Mouse (Mus musculus) urinary bladder, adult 2 months (tissue): ENCODE data around the gene Stk36. TPM values are rescaled to one million over a fixed set of nuclear protein-coding genes. Genes with fewer than 3 reads are reported as not detected.

Experiments used
- DNase-seq: peaks from one replicate; pipeline ENCODE4 v3.0.0; 2022; ENCODE audit warnings: low spot score
- polyA plus RNA-seq: library from polyadenylated mRNA; depleted of rRNA; stranded (reverse); fragments of >200 nt; gene quantifications from 2 replicates; pipeline ENCODE4 v1.2.3, GENCODE M21; 2012; rRNA removed

The Stk36 gene
- polyA plus RNA-seq = 1.8 and 2.1 TPM in 2 replicates

DNA sequence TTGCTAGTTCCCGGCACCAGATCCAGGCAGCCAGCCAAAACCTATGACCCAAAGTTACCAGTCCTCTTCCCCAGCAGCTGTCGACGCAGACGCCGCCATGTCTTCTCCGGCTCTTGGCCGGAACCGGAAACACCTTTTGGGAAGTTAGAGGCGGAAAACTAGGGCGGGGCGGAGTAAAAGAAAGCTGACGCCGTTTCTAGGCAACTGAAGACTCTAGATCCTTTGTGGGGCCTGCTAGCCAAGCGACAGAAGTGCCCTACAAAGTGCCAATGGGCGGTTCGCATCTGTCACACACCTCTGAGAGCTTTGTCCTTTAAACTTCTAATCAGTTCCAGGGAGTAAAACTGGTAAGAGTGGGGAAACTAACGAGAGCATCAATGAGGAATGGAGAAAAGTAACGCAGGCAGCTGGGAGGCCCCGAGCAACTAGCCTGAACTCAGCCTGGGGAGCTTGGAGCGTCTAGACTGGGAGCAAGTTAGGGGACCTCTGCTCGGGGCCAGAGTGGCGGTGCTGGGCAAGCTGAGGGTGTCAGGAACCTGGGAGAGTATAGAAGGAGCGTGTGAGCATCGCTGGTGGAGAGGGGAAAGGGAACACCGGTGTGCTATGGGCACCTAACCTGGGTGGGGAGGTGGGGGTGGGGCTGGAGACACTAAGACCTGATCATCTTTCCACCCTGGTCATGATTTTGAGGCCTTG lies at the start of gene Stk36, which contains the start of gene Rnf25:
Gene Stk36 (plus strand): TSS at position 179 of the 696 bp plus-strand sequence.
Gene Rnf25 (minus strand): TSS at position 131 of the 696 bp plus-strand sequence.
- DNase-seq = peak; percentile 67

DNA sequence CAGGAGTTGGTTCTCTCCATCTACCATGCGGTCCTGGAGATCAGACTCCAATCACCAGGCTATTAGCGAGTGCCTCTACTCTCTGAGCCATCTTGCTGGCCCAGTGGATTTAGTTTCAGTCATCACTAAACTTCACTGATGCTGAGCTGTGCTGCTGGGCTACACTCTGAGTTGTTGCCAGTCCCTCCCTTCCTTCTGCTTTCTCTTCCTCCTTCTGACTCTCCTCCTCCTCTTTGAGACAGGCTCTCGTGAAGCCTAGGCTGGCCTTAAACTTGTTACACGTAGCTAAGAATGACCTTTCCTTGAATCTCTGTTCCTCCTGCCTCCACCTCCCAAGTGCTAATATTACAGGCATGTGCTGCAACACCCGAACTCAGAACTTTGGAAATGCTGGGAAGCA lies 42.2 kb upstream of the Stk36 start:
- DNase-seq = no peak

DNA sequence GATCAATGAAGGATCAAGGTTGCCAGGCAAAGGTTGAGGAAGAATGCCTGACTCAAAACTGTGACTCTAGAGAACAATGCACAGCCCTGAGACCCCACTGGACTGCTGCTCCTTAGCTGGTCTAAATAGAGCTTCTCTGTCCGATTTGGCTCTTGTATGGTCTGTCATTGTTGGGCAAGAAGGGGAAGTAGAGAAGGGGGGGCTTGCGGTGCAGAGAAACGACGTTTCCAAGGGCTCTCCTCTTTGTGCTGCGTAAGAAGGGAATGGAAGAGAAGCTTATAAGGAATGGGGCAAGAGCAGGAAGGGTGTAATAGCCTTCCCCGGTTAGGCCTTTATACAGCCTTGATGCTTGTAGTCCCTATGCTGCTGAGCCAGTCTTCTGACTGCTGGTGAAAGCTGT lies 35.4 kb upstream of the Stk36 start:
- no peak for DNase-seq

DNA sequence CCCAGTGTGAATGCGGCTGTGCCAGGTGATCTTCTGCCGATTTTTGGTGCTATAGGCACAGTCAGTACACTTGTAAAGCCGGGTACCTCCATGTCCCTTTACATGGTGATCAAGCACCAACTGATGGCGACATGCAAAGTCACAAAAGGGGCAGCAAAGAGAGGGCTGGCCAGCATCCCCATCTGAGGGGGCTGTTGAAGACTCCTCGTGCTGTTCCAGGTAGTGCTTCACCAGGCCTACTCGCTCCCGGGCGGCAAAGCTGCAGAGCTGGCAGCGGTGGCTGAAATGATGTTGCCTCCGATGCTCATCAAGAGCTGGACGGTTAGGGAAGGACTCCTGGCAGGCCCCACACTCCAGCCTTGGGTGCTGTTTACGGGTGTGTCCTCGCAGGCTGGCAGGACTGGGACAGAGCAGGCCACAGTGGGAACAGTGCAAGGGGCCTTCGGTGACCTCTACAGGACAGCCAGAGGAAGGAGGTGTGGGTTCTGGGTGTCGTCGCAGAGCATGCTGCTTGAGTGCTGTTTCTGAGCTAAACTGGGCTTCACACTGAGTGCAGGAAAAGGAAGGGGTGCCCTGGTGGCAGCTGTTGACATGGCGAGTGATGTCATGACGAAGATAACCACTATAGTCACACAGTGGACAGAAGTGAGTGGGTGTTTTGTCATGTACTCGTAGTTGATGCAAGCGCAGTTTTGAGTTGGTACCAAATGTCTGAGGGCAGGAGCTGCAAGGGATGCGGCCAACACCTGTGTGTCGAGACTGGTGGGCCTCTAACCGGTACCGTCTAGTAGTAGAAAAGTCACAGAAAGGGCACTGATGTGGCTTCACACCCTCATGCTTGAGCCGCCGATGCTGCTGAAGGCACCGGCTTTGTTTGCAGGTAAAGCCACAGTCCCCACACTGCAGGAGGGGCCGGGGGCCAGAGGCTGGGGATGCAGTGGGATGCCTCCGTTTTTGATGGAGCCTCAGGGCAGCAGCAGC lies 31.2 kb upstream of the Stk36 start:
- no peak for DNase-seq

DNA sequence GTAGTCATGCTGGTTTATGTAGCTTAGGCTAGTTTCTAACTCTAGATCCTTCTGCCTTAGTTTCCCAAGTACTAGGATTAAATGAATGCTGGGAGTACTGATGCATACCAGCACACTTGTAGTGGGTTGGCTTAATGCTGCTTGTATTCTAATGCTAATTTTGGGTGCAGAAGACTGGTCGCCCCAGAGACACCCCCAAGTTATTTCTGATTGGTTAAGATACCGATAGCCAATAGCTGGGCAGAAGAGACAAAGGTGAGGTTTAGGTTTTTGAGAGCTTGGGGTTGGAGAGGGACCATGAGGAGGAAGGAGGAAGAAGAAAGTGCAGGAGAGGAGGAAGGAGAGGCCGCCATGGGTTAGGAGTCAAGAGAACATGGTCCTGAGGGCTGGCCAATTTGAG lies 18.6 kb upstream of the Stk36 start:
- no peak for DNase-seq

DNA sequence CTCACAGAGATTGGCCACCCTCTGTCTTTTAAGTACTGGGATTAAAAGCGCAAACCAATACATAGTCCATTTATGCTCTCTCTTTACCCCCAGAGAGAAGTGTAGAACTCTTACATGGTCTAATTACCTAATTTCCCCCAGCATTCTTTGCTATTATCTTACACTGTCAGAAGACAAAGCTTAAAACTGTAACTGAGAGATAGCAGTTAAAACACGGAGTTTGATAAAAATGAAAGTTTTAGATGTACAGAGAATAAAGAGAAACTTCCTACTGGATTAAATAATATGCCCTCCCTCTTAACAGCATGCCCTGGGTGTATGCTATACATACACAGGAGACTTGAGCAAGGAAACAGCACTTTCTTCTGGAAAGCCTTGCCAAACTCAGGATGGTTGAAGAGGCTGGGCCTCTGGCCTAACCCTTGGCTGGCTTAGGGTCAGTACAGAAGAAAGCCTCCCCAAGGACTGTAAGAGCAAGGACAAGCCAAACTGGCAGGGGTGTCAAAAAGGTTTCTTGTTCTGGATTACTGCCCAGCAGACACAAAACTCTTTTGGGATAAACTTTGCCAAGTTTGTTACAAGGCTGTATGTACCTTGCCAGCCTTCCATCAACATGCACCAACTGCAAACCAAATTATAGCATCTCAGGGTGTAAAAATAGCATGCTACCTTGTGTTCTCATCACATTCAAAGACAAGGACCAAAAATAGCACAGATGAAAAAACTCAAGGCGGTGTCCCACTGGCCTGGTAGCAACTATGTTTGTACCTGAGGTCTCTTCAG lies 16.4 kb upstream of the Stk36 start:
- no peak for DNase-seq

DNA sequence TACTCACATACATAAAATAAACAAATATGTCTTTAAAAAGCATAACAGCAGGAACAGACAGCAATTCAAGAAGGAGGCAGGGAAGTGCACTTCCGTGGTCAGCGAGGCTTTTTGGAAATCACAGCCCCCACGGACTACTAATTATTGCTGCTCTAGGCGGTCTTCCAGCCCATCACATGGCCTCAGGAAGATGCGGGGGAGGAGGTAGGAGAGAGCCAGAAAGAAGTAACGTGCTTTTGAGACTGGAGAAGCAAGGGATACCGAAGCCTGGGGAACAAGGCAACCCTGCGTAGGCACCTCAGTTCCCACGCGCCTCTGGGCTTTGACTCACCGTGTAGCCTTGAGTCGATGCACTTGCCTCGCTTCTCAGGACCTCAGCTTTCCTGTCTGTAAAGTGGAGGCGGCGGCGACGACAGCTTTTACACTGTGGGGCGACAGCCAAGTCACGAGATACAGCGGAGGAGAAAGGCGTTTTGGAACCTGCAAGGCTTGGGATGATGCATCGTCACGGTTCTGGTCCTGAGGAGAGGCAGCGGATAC lies 13.9 kb upstream of the Stk36 start:
- DNase-seq = no peak

DNA sequence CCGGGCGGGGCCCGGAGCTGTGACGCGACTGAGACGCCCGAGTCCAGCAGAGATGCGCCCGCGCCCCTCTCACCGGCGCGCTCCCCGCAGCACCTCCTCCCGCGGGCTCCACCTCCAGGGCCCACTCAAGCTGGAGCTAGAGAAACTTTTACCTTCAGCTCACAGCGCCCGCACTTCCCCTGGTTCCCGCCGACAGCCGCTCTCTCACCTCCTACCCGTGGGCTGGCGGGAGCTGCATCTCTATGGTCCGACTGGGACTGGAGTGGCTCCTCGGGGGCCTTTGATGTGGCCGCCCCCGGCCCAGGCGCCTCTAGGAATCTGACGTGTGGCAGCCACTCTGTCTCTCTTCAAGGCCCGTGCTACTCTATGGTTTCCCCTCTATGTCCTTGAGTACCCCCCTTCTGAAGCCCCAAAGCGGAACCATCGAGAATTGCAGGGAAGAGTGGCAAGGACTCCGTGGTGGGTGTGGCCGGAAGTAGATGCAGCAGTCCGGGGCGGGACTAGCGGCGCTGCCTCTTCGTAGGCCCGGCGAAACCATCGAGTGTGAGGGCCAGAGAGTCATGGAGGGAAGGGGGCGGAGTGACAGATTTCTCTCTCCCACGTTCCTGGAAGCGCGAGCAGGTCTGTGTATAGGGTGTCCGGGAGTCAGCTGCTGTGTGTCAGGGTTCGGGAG lies 13.3 kb upstream of the Stk36 start, which contains the start of the genes Zfp142 and Bcs1l:
Gene Zfp142 (minus strand): TSS at position 474 of the 673 bp plus-strand sequence.
Gene Bcs1l (plus strand): TSS at position 517 of the 673 bp plus-strand sequence.
- peak; percentile 87 for DNase-seq

DNA sequence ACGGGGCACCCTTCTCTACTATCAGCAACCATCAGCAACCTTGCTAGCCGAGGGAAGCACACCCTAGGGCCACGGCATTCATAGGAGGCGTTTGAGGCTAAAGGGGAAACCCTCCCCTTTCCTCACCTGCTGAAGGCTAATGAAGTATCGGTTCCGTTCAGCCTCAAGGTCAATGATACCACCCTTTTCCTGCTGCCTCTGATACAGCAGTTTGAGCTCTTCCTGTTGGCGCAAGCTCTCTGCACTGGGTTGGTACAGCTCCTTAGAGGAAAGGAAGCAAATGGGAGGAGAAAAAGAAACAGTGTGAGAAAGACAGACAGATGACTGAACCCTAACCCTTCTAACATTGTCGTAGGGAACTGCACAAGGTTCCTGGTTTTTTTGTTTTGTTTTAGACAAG lies 6.8 kb upstream of the Stk36 start:
- DNase-seq = no peak

DNA sequence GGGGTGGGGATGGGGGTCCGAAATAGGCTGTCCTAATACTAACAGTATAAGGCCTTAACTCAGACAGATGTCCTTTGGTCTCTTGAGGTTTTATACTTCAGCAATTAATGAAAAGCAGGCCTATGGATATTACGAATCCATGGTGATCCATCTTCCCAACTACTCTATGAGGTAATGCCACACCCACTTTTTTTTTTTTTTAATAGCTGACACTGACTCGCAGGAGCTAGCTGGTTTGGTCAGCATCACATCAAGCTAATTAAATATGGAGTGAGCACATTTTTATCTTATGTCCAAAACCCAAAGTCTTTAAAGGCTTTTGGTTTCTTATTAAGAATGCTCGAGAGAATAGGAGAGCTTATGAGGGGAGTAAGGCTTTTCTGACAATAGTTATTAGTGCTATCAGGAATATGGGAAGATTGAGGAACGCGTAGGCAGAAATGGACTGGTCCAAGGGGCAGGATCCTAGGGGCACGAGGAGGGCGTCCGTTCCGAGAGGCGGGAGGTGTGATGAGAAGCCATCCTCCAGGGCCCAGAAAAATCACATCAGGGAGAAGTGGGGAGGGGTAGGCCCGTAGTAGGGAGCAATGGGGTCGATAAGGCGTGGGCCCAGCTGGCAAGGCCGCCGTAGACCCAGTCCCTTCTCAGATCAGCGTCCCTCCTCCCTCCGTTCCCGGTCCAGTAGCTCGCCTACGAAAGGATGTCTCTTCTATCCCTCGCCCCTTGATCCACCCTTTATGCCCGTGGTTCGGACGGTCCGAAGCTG lies 561 bp upstream of the Stk36 start:
- DNase-seq = no peak

DNA sequence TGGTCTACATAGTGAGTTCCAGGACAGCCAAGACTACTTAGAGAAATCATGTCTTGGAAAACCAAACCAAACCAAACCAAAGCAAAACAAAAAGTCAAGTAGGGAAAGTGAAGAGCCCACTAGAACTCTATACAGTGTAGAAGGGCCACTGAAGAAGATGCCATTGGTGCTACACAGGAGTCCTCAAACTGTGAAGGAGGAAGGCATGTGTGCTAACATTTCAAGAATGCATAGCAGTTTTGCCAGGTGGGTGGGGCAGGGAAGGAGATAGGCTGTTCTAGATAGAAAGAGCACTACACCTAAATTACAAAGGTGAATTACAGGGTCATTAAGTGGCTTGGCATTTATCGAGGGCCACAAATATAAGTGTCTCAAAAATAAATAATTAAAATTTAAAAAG lies 22.9 kb downstream of the Stk36 start:
- no peak for DNase-seq

DNA sequence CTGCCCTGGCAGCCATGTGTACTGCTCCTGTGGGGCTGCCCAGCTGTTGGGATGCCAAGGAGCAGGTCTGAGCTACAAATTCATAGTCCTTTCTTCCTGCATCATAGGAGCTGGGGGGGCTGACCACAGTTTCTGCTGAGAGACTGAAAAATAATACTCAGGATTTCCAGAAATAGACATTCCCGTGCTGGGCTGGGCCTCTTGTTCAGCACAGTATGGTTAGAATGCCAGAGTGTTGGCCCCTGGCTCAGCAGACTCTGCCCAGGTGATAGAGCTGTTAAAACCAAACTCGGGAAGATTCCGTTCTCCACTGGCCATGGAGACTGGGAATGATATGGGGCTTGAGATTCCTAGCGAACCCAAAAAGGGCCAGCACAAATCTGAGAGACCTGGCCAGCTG lies 24.8 kb downstream of the Stk36 start:
- no peak for DNase-seq

DNA sequence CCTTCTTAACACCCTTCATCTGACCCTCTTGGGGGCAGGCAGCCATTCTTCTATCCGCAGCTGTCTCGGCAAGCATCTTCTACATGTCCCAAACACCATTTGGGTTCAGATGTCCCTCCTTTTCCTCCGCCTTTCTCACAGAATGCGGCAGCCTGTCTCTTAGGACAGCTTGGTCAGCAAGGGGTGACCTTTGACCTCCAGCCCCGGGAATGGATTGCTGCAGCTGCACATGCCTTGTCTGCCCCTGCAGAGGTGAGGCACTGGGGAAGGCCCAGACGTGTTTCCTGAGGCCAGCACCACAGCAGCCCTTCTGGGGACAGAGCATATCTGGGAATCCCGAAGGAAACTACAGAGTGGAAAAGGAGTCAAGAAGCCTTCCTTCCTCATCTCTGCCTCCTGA lies 26.8 kb downstream of the Stk36 start:
- no peak for DNase-seq

DNA sequence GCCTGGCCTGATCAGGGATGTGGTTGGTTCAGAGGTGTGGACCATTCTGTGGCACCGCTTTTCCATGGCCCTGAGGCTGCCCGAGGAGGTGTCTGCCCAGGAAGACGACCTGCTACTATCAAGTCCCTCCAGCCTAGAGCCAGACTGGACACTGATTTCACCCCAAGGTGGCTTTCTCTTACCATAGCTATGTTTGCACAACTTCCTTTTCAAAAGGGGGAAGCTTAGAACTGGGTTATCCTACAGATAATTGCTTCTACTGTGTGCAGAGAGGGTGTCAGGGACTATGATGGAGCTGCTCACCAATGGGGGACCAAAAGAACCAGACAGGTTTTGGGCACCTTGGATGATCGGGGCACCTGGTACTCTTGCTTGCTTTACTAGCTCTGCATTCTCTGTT lies 31.5 kb downstream of the Stk36 start:
- no peak for DNase-seq

DNA sequence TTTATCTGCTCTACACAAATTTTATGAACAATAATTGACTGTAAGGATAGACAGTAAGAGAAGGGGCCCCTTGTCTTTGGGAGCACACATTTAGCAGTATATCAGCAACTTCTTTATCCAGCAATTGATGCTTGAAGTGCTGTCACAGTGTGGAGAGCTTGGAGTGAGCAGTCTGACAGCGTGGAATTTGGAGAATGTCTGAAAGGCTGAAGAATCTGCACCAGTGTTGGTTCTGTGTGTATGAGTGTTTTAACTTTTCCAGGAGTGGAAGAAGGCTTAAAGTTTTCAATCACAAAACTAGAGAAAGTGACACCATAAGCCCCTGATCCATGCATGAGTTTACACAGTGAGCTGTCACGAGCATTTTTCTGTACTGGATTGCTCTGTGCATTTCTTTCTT lies 42.3 kb downstream of the Stk36 start:
- DNase-seq = no peak

DNA sequence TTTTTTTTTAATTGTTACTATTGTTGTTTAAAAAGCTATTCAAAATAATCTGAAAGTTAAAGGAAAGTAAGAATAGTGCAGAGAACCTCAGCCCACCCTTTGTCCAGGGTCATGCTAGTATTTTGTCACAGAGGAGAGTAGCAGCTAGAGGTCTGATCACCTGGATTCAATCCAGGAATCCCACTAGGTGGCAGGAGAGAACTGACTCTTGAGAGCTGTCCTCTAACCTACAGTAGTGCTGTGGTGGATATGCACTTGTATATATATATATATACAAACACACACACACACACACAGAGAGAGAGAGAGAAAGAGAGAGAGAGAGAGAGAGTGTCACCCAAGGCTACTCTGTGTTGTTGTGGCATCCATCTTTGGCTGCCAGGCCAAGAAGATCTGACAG lies 42.7 kb downstream of the Stk36 start:
- no peak for DNase-seq

DNA sequence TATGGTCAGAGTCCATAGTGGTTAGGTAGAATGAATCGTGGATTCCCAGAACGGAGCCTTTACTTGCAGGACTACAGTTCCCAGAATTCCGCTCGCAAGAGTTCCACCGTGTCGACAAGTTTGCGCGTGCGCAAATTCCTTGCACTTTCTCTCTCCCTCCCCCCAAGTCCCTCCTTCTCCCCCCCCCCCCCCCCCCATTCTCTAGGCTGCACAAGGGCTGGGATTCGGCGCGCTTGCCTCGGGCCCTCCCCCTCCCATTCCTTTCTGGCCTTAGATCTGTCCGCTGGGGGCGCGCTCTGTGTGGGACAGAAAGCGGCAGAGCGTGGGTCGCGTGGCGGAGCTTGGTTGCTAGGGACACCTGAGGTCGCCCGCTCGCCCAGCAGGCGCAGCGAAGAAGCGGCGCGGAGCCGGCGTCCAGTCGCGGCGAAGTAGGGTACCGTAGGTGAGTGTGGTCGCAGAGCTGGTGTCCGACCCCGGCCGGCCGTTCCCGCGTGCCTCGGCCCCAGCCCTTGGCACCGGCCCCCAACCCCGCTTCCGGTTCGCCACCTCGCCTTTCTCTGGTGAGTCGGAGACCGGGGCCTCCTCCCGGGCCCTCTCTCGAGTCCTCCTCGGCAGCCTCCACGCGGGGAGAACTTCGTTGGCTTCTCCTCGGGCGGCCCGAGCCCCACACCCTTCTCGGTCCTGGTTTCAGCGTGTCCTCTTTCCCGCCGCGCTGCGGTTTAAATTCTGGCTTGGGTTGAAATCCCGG lies 60.4 kb downstream of the Stk36 start, which contains the start of gene Ttll4:
Gene Ttll4 (plus strand): TSS at position 298 of the 748 bp plus-strand sequence.
- peak; percentile 82 for DNase-seq

DNA sequence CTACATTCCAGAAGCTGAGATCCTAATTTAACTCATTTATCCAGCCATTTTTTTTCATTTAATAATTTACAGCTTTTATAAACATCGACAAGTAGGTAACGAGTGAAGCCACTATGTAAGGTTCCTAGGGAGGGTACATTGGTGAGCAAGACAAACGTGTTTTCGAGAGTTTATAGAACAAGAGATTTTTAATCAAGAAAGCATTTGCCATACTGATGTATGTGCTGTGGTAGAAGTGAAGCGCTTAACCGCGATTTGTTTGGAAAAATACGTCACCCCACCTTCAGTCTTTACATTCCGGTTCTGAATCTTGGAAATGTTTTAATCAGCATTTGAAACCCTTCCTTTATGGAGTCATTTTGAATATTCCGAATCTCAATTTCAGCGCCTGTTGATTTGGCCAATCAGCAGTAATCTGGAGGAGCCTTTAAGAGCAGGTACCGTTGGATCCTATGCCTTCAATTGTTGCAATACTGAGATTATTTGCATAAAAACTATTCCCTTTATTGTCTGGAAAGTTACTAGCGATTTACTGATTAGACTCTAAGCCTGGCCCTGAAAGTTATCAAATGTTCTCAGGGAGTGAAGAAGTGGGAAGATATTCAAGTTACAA lies 61.1 kb downstream of the Stk36 start:
- no peak for DNase-seq

DNA sequence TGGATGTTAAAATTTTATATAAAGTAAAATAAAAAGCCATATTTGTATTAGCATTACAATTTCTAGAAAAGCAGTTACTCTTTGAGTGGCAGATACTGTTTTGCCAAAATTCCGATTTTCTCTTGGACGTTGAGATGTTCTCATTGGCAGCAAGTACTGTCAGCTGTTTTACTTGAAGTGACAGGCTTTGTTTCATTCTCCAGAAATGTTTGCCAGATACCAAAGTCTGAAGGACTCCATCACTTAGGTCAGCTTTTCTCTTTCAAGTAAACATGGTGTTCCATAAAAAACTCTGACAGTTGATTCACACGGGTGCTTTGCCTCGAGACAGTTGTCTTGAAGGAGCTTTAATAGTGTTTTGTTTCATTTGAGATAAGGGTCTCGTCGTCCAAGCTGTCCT lies 63.9 kb downstream of the Stk36 start:
- no peak for DNase-seq
